Mouse (Mus musculus) CH12.LX (cell line): Measurements from ENCODE around the gene Kcng4. TPM values are rescaled to one million over a fixed set of nuclear protein-coding genes. Genes with fewer than 3 reads are reported as not detected.
A peak's percentile ranks its signal among the peaks of the same experiment; 100 is the strongest.

Experiments used
- CHD1 ChIP-seq: IDR thresholded peaks from 2 replicates; pipeline ENCODE4 v1.6.1; 2012; ENCODE audit warnings: low read depth, low read length, improper control_type of control experiment, inconsistent platforms
- CTCF ChIP-seq, 2 experiments: IDR thresholded peaks in 1 of 2; conservative IDR thresholded peaks in 1 of 2; 2 replicates each; pipeline ENCODE4 v1.5.1; 2011 to 2012; ENCODE audit warnings: low read depth in 2 of 2, low read length in 2 of 2, improper control_type of control experiment in 1 of 2, inconsistent platforms in 1 of 2, mild to moderate bottlenecking in 1 of 2, moderate library complexity in 1 of 2
- ETS1 ChIP-seq: conservative IDR thresholded peaks from 2 replicates; pipeline ENCODE4 v1.6.1; 2012; ENCODE audit warnings: low read depth, mild to moderate bottlenecking, inconsistent platforms, low read length, improper control_type of control experiment, moderate library complexity
- GABPA ChIP-seq: IDR thresholded peaks from 2 replicates; pipeline ENCODE4 v1.6.1; 2012; ENCODE audit warnings: low read depth, low read length, improper control_type of control experiment, inconsistent platforms; ENCODE audit not compliant: insufficient replicate concordance
- JUND ChIP-seq: conservative IDR thresholded peaks from 2 replicates; pipeline ENCODE4 v1.6.1; 2011; ENCODE audit warnings: low read depth, low read length, improper control_type of control experiment
- MAX ChIP-seq: IDR thresholded peaks from 2 replicates; pipeline ENCODE4 v1.6.1; 2011; ENCODE audit warnings: low read length, improper control_type of control experiment
- MXI1 ChIP-seq: IDR thresholded peaks from 2 replicates; pipeline ENCODE4 v1.6.1; 2011; ENCODE audit warnings: mild to moderate bottlenecking, low read depth, low read length, improper control_type of control experiment
- RCOR1 ChIP-seq: conservative IDR thresholded peaks from 2 replicates; pipeline ENCODE4 v1.6.1; 2012; ENCODE audit warnings: low read depth, mild to moderate bottlenecking, inconsistent platforms, low read length, improper control_type of control experiment
- UBTF ChIP-seq: IDR thresholded peaks from 2 replicates; pipeline ENCODE4 v1.6.1; 2012; ENCODE audit warnings: low read depth, mild to moderate bottlenecking, inconsistent platforms, low read length, improper control_type of control experiment, moderate library complexity
- ZKSCAN1 ChIP-seq: IDR thresholded peaks from 2 replicates; pipeline ENCODE4 v1.6.1; 2012; ENCODE audit warnings: low read depth, inconsistent platforms, low read length, improper control_type of control experiment, borderline replicate concordance
- polyA plus RNA-seq: library from polyadenylated mRNA; unstranded; fragments of >175 nt; gene quantifications from 2 replicates; pipeline ENCODE4 v1.2.1, GENCODE M21; 2012; ENCODE audit warnings: low read depth; ENCODE audit not compliant: insufficient read length
- total RNA-seq, 2 experiments: library from RNA; depleted of rRNA; stranded (reverse); fragments of 300-350 nt in 1 of 2; fragments of >200 nt in 1 of 2; gene quantifications; 2 replicates each; pipeline ENCODE4 v1.2.3; 2012 to 2014

Gene Kcng4
- total and polyA plus RNA-seq, 3 experiments = not detected

GRCm38 (mm10) chr8:119574437-119575365, 60.8 kb downstream of the Kcng4 start, which contains the start of the genes Hsdl1 and Dnaaf1 (continued):
- TF ChIP-seq ETS1 (0 out of 2 replicates have a peak, but pooled peaks have one; percentile 16), RCOR1 (0 out of 2 replicates have a peak, but pooled peaks have one; percentile 23), CTCF (conservative IDR thresholded peaks at IDR 0.05 in 1 of 2, IDR thresholded peaks at IDR 0.05 in 1 of 2; ENCODE audit: low read depth in 2 of 2, low read length in 2 of 2) (no peak), CHD1 (no peak), JUND (no peak), GABPA (no peak), MAX (peak; percentile 77), MXI1 (peak; percentile 96), UBTF (no peak), ZKSCAN1 (no peak)

Other genes starting within 250 kb of the Kcng4 start
- 8.7 and 12.3 TPM in 2 replicates for gene Mlycd, start 240.8 kb downstream of the Kcng4 start, total RNA-seq (2012; rRNA removed)
- gene Mlycd, start 240.8 kb downstream of the Kcng4 start, total RNA-seq (2014; rRNA removed) = 4.5 and 5.1 TPM in 2 replicates
- 4.2 and 4.4 TPM in 2 replicates for gene Mlycd, start 240.8 kb downstream of the Kcng4 start, polyA plus RNA-seq
- 0.46 and 0.47 TPM in 2 replicates for gene Osgin1, start 201.6 kb downstream of the Kcng4 start, total RNA-seq (2012; rRNA removed)
- gene Osgin1, start 201.6 kb downstream of the Kcng4 start, total RNA-seq (2014; rRNA removed) = 0.12 and 0.15 TPM in 2 replicates
- 2.9 and 3.0 TPM in 2 replicates for gene Osgin1, start 201.6 kb downstream of the Kcng4 start, polyA plus RNA-seq
- not detected in 2 replicates for gene Necab2, start 189.0 kb downstream of the Kcng4 start, total RNA-seq (2012; rRNA removed)
- not detected in 2 replicates for gene Necab2, start 189.0 kb downstream of the Kcng4 start, total RNA-seq (2014; rRNA removed)
- gene Necab2, start 189.0 kb downstream of the Kcng4 start, polyA plus RNA-seq = not detected in 2 replicates
- gene Slc38a8, start 134.0 kb downstream of the Kcng4 start, total RNA-seq (2012; rRNA removed) = 0.08 TPM in 1 of 2 replicates, not detected in the other
- gene Slc38a8, start 134.0 kb downstream of the Kcng4 start, total RNA-seq (2014; rRNA removed) = 0.08 TPM in 1 of 2 replicates, not detected in the other
- gene Slc38a8, start 134.0 kb downstream of the Kcng4 start, polyA plus RNA-seq = 0.12 TPM in 1 of 2 replicates, not detected in the other
- 32.6 and 33.8 TPM in 2 replicates for gene Mbtps1, start 76.9 kb downstream of the Kcng4 start, total RNA-seq (2012; rRNA removed)
- gene Mbtps1, start 76.9 kb downstream of the Kcng4 start, total RNA-seq (2014; rRNA removed) = 27.8 and 40.7 TPM in 2 replicates
- gene Mbtps1, start 76.9 kb downstream of the Kcng4 start, polyA plus RNA-seq = 38.3 and 41.1 TPM in 2 replicates
- 11.6 and 13.6 TPM in 2 replicates for gene Hsdl1, start 60.5 kb downstream of the Kcng4 start, total RNA-seq (2012; rRNA removed)
- 8.2 and 8.6 TPM in 2 replicates for gene Hsdl1, start 60.5 kb downstream of the Kcng4 start, total RNA-seq (2014; rRNA removed)
- gene Hsdl1, start 60.5 kb downstream of the Kcng4 start, polyA plus RNA-seq = 5.4 and 5.7 TPM in 2 replicates
- gene Dnaaf1, start 60.4 kb downstream of the Kcng4 start, total RNA-seq (2012; rRNA removed) = 0.25 TPM in 2 replicates
- gene Dnaaf1, start 60.4 kb downstream of the Kcng4 start, total RNA-seq (2014; rRNA removed) = not detected in 2 replicates
- gene Dnaaf1, start 60.4 kb downstream of the Kcng4 start, polyA plus RNA-seq = not detected in 2 replicates
- 12.1 and 14.6 TPM in 2 replicates for gene Taf1c, start 30.5 kb downstream of the Kcng4 start, total RNA-seq (2012; rRNA removed)
- gene Taf1c, start 30.5 kb downstream of the Kcng4 start, total RNA-seq (2014; rRNA removed) = 8.7 and 11.0 TPM in 2 replicates
- gene Taf1c, start 30.5 kb downstream of the Kcng4 start, polyA plus RNA-seq = 14.9 and 15.5 TPM in 2 replicates
- not detected in 2 replicates for gene Adad2, start 22.9 kb downstream of the Kcng4 start, total RNA-seq (2012; rRNA removed)
- gene Adad2, start 22.9 kb downstream of the Kcng4 start, total RNA-seq (2014; rRNA removed) = not detected in 2 replicates
- not detected in 2 replicates for gene Adad2, start 22.9 kb downstream of the Kcng4 start, polyA plus RNA-seq
- gene Wfdc1, start 30.7 kb upstream of the Kcng4 start, total RNA-seq (2012; rRNA removed) = not detected in 2 replicates
- gene Wfdc1, start 30.7 kb upstream of the Kcng4 start, total RNA-seq (2014; rRNA removed) = not detected in 2 replicates
- not detected in 2 replicates for gene Wfdc1, start 30.7 kb upstream of the Kcng4 start, polyA plus RNA-seq
- not detected in 2 replicates for gene Atp2c2, start 64.3 kb upstream of the Kcng4 start, total RNA-seq (2012; rRNA removed)
- not detected in 2 replicates for gene Atp2c2, start 64.3 kb upstream of the Kcng4 start, total RNA-seq (2014; rRNA removed)
- not detected in 2 replicates for gene Atp2c2, start 64.3 kb upstream of the Kcng4 start, polyA plus RNA-seq
- 7.8 and 10.4 TPM in 2 replicates for gene Tldc1, start 142.7 kb upstream of the Kcng4 start, total RNA-seq (2012; rRNA removed)
- gene Tldc1, start 142.7 kb upstream of the Kcng4 start, total RNA-seq (2014; rRNA removed) = 5.8 and 7.7 TPM in 2 replicates
- gene Tldc1, start 142.7 kb upstream of the Kcng4 start, polyA plus RNA-seq = 3.8 and 8.1 TPM in 2 replicates
- 59.6 and 69.1 TPM in 2 replicates for gene Cotl1, start 204.9 kb upstream of the Kcng4 start, total RNA-seq (2012; rRNA removed)
- 135 and 139 TPM in 2 replicates for gene Cotl1, start 204.9 kb upstream of the Kcng4 start, total RNA-seq (2014; rRNA removed)
- 349 and 375 TPM in 2 replicates for gene Cotl1, start 204.9 kb upstream of the Kcng4 start, polyA plus RNA-seq
- gene Klhl36, start 226.6 kb upstream of the Kcng4 start, total RNA-seq (2012; rRNA removed) = 5.2 and 7.9 TPM in 2 replicates
- gene Klhl36, start 226.6 kb upstream of the Kcng4 start, total RNA-seq (2014; rRNA removed) = 3.0 and 3.4 TPM in 2 replicates
- 3.1 and 3.8 TPM in 2 replicates for gene Klhl36, start 226.6 kb upstream of the Kcng4 start, polyA plus RNA-seq